Mouse (Mus musculus) mouse trophoblast stem cell (cell line): ENCODE results near the gene Eif5b.

Experiments used
- in situ Hi-C, 2 experiments: fragments of 300-500 bp; cut with MseI, MboI; formaldehyde crosslinking; loops; 2 replicates in 1 of 2; 3 replicates in 1 of 2; pipeline ENCODE4 v1.15.1; 2025

The Eif5b gene

DNA sequence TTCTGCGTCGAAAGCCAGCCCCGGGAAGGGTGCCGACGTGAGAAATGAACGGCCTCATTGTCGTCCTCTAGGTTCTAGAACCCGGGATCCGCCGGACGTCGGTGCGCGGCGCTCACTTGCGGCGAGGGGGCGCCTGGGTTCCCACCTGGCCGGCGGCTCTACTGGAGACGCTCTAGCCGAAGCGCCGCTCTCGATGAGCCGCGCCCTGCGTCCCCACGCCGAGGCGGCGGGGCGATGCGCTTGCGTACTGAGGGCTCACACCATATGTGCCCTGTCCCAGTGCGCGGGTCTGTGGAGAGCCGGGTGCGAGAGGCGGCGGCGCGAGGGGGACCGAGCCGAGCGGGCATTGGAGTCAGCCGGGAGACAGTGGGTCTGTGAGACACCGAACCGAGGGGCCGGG, at the start of gene Eif5b, which contains the start of gene Txndc9:
Gene Eif5b, plus strand, starts transcription at position 144 of the 400 bp plus-strand sequence.
Gene Txndc9, minus strand, starts transcription at position 27 of the 400 bp plus-strand sequence.
- in situ Hi-C loops = no loop called here

DNA sequence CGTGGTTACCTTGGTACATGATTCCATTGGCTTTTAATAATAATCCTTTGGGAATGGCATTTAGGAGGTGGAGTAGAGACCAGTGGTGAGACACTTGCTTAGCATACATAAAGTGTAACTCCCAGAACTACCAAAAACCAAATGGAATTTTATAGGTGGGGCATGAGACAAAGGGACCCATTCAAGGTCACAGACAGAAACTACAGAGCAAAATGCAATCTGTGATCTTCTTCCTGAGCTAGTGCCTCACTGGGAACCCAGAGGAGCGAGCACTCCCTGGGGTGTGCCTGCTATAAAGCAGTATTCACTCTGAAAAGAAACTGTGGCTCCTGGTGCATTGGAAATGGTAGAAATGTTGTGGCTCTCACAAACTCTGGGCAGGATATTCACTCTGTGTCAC, 48.9 kb upstream of the Eif5b start:
- in situ Hi-C loops = no loop called here

DNA sequence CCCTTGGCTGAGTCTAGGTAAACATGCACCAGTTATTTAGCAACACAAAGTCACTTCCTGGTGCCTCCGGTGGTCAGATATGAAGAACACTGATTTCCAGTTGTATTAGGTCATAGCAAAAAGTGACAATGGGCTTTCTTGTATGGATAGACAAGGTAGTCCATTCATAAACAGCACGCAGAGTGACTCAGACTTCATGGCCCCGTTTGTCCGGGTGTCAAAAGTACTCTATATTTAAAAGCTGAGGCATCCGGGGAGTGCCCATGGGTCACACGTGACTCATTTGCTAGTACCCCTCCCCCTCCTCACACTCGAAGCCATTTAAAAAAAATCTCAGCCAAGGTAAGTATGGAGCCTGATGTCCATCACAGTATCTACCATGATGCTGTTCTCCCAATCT, 43.0 kb upstream of the Eif5b start:
- in situ Hi-C loops = no loop called here

DNA sequence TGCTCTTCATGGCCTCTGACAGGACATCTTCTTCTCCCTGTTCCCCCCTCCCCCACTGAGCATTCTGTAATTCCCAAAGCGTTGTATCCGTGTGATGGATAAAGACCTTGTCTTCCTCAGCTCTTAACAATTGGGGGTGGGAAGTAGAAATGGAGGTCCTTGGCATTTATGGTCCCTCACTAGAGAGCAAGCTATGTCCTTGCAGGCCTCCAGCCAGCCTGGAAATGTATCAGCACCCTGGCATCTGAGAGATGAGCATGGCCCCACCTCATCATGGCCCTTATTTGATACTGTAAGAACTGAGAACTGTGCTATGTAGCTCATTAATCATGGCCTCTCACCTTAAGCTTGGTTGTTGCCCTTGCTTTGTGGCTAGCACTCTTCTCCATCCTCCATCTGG, 42.6 kb upstream of the Eif5b start:
- in situ Hi-C loops = no loop called here

DNA sequence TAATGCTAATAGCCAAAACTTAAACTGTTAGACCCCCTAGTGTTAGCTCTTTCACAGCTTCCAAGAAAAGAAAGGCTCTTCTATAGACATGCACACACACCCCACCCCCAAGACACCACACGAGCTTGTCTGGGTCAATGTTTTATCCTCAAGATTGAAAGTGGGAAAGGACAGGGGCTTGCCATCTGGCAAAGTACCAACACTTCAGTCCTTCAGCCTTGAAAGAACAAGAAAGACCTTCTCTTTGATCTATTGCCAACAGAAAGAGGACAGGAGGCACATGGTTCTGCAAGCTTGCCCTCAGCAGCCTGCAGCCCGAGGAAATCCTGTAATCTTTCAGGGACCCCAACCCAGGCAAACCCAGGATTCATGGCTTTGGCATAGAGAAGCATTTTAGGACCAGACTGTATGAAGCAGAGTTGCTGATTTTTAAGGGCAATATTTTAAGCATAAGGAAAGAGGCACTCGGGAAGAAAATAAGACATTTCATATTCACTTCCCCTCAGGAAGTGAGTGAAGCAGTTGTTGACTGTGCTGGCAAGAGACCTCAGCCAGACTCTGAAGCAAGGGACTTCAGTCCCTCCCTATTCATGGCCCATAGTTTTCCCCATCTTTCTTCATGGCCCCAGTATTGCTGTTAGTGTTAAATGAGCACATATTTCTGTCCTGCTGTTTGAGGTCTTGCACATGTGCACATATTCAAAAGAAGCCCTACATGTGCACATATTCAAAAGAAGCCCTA, 40.9 kb upstream of the Eif5b start:
- in situ Hi-C loops = no loop called here

DNA sequence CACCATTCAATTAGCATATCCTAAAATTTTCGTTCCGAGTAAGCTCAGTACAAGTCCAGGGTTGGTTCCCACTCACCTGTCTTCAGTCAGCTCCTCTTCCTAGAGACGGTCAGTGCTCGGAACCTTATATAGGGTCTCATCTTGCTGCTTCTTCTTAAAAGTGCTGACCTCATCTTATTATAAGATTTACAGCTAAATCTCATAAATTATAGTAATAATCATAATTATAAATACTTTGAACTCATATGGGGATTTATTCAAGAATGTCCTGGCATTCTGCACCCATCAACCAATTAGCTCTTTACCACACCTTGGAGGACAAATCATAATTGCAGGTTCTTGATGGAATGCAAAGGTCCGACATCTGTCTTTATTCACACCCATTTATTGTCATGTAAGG, 40.2 kb upstream of the Eif5b start, which contains the start of gene Lyg1:
Gene Lyg1, minus strand, starts transcription at position 101 of the 400 bp plus-strand sequence.
- in situ Hi-C loops = no loop called here

DNA sequence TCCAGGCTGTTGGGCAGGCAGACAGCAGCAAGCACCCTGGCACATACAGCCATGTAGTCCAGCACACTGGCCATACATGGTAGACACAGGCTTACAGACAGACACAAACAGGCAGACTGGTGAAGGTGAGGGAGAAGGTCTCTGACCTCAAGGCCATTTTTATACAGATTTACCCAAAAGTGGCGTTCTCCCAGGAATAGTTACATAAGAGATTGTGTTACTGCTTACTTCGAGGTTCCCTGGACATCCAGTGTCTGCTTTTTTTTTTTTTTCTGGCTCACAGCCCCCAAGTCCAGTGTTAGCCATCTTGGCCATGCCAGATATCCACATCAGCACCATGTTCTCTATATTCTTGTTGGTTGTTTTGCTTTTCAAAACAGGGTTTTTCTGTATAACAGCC, 39.3 kb upstream of the Eif5b start:
- in situ Hi-C loops = no loop called here

DNA sequence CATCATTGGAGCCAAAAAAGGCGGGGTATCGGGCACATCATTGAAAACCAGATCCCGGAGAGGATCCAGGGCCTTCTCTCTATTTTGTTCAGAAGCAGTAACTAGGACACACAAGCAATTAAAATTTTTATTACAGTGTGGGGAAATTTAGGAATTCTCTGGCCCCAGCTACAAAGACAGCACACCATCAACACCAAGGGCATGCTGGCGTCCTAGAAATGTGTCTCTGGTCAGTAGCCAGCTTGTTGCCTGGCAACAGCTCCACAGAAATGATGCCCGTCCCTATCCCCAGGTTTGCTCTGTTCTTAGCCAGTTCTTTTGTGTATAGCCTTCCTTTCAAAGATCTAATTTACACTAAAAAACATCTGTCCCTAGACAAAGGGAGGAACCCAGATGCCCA, 38.3 kb upstream of the Eif5b start:
- in situ Hi-C loops = no loop called here

DNA sequence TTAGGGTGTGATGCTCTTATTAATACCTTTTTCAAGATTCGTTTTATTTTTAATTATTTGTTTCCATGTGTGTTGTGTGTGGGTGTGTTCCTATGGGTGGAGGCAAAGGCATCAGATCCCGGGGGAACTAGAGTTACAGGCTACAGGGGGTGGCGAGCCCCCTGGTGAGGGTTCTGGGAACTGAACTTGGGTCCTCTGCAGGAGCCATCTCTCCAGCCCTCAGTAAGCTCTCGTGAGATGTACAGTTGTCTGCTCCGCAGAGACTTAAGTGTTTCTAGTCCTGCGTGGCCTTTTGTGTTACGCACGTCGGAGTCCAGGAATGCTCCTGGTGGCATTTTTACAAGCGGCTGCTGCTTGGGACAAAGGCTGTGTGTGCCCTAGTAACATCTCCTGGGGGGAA, 32.2 kb upstream of the Eif5b start:
- in situ Hi-C loops = no loop called here

DNA sequence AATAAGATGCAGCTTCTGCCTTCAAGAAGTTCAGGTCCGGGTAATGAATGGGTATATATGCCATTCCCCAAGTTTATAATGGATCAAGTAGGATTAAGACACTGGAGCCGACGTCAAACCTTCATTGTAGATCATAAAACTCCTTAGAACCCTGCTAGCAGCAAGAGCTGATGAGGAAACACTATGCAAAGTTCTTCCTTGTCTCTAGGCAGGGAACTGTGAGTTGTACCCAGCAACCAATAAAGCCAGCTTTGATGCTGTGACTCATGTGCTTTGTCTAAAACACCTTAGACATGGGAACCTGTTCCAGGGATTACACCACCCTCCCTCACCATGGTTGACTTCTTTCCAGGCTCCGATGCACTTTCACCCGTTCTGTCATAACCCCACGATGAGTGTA, 29.1 kb upstream of the Eif5b start:
- in situ Hi-C loops = no loop called here

DNA sequence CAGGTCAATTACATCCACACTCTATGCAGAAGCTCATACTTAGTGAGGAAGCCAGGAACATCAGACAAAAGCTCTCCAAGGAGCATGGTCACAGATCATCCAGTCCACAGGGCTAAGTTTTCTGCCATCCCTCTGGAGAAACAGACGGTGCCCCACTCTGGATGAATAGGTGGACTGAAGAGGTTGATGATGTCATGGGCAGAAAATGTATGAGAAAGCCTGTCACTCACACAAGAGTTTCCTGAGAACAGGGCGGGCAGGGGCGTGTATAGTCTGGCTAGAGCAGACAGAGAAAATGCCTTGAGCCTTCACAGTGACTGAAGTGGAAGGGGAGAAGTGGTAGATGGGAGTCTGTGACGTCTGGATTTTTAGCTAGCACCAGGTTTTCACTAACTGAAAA, 26.3 kb upstream of the Eif5b start:
- in situ Hi-C loops = no loop called here

DNA sequence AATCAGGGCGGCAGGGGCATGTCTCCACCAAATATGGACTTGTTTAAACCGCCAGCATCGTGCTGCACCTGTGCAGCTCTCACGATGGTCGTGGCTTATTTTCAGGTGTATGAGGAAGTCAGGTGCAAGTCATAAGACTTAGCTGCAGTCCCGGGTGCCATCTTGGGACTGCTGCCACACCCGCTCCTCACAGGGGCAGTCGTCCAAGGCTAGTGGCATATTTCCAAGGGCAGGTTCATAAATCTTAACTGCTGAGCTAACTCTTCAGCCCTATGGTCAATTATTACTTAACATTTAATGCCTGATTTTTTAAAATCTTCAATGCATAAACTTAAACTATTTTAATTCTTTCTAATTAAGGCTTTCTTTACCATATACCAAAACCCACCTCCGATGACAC, 21.1 kb upstream of the Eif5b start:
- in situ Hi-C loops = loop anchor here in 1 of 2 experiments (5.0 kb wide), 1 partner anchor 34 kb away; no protein-coding TSS in a partner anchor

DNA sequence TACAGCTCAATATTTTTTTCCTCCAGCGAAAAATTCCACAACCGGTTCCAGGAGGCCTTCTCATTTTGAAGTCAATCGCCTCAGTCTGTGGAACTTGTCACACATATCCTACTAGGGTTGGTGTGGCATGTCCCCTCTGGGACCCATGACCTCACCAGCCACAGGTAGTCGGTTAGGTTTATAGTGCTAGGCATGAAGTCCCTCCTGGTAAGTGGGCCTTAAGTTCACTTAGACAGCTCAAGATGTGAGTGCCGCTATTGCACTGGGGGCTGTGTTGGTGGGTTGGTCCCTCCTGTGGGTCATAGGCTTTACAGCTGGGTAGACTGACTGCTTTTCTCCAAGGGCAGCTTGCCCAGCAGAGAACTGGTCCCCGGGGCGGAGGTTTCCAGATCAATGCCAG, 20.5 kb upstream of the Eif5b start:
- in situ Hi-C loops = loop anchor here in 1 of 2 experiments (5.0 kb wide), 1 partner anchor 35 kb away; no protein-coding TSS in a partner anchor

DNA sequence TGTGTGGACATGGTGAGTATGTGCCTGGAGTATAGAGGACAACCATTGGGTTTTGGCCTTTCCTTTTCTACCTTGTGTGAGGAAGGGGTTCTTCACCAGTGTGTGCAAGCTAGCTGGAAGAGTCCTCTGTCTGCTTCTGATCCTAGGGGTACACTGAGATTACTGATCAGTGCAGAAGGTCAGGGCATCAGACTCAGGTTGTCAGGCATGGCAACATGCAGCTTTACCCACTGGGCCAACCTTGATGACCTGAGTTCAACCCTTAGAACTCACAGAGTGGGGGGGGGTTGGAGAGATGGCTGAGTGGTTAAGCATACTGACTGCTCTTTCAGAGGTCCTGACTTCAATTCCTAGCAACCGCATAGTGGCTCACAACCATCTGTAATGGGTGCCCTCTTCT, 13.5 kb upstream of the Eif5b start:
- in situ Hi-C loops = loop anchor here in 1 of 2 experiments (10.0 kb wide), 1 partner anchor 50 kb away; no protein-coding TSS in a partner anchor

DNA sequence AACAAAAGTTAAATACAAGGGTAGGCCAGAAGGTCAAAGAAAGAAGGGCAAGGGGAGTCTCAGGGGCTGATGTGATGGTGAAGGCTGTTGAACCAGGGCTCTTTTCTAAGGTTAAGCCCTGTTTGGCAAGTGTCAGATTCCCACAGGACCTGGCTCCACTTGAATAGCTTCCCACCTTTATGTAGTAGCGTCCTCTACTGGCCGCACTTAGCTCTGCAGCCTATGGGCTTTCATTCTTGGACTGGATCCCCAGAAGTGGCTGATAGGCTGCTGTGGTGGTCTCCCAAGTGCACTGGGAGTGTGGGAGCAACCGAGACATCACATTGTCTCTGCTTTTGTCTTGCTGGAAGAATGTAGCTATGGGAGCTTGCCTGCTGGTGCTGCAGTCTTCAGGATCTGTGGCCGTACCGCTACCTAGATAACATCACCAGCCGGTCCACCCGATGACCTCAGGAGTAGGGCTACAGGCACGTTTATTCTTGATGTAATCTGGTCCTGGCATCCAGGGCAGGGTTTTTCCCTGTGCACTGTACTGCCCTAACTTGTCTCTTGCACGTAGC, 12.0 kb upstream of the Eif5b start:
- in situ Hi-C loops = loop anchor here in 1 of 2 experiments (10.0 kb wide), 1 partner anchor 51 kb away; no protein-coding TSS in a partner anchor

DNA sequence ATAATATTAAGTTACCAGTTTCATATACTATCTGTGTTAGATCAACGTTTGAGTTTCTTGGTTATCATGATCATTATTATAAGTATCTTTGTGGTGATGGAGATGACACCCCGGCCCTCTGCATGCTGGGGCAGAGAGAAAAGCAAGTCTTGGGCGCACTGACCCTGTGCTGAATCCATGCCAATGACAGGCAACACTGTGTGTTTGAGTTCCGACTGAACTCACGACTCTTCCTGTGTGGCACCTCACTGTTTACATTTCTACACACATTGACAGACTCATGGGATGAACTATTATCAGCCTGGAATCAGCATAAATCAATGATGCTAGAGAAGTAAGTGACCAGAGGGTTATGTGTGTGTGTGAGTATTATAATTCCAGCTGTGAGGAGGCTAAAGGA, 10.0 kb upstream of the Eif5b start:
- in situ Hi-C loops = loop anchor here in 1 of 2 experiments (10.0 kb wide), 1 partner anchor 53 kb away; no protein-coding TSS in a partner anchor

DNA sequence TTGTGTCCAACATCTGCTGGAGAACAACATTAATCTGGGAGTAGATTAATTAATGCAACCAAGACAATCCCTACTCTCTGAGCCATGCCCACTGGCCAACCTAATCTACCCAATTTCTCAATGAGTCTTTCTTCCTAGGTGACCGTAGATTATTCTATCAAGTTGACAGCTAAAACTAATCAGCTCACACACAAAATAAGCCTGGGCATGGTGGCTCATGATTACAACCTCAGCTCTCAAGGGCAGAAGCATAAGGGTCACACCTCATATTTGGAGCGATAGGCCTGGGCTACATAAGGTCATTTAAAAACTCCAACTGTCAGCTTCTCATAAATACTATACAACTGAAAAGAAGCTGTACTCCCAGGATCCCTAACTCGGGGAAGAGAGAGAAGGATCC, 1.6 kb upstream of the Eif5b start:
- in situ Hi-C loops = no loop called here

DNA sequence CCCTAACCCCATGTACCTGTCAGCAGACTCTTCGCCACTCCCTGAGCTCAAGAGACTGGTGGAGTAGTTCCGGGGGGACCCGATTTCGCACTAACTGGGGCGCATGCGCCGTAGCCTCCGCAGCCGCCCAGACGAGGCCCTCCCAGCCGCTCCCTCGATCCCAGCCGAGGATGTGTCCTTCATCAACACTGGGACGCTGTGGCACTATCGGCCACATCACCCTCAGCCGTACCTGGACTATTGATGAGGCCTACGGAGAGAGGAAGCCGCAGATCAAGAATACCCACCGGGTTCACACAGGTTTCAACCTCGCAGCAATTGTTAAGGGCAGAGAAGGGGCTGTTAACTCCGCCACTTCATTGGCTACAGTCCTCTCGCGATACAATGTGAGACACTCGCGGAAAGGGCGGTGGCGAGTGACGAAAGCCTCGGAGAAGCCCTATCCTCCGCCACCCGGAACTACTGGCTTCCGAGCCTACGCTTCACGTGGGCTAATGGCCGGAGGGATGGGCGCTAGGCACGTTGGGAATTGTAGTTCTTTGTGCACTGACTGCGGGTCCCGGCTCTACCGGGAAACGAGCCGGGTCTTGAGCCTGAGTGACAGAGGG, 829 bp upstream of the Eif5b start:
- in situ Hi-C loops = no loop called here

DNA sequence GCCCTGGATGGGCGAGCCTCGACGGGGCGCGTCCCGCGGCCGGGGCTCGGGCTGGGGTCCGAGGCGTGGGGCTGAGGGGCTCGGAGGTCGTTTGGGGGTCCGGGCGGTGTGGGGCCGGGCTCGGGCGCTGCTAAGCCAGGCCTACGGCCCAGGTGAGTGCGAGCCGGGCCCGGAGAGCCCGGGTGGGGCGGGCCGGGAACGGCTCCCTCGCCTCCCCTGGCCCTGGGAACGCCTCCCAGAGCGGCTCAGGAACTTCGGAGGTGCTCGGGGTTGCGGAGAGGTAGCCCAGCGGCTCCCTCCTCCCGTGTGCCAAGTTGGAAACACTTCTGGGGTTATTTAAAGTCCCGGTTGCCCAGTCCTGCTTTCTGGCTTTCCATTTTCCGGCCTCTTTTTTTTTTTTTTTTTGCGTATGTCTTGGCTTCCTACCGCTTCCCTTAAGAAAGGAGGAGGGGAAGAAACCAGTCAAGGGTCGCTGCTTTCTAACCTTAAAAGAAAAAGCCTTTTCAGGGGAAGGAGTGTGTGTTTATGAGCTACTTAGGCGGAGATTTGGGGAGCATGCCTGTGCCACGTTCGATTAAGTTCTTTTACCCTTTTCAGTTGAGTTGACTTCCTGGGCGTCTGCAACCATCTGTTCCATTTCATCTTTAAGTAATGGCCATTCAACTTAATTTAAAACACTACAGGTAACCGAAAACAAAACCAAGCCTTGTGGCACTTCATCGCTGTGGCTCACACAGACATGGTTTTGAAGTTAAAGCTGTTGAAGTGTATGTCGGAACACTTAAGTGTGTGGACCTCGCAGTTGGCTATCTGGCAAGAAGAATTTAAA, 775 bp downstream of the Eif5b start:
- in situ Hi-C loops = no loop called here

DNA sequence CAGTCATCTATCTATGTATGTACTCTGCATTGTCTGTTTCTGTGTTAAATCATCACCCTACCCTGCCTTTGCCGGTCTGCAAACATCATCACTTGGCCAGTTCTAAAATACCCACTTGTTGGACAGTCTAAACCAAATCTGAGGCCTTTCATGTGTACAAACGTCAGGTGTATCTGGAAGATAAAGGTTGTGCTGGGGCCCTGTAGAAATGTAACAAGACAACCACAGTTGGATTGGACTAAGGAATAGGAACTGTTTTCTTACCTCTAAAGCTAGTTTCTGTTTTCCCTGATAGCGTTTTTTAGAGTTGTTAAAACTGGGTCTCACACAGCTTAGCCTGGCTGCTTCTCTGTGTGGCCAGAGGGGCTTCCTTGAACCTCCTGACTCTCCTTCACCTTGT, 1.7 kb downstream of the Eif5b start:
- in situ Hi-C loops = no loop called here

DNA sequence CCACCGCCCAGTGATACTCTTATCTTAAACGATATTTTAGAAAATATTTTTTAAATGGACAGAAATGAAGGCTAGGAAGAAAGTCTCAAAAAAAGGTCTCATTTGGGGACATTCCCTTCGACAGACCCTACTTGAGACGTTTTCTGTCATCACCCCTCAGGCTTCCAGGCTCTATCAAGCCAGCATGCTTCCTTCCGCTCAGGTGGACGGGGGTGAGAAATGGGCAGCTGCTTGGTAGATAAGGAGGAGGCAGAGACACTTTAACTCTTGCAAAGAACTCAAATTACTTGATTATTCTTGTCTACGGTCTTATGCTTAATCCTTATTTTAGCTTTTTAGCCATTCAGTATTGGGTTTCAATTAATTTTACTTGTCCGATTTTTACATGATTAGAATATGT, 3.0 kb downstream of the Eif5b start:
- in situ Hi-C loops = no loop called here

DNA sequence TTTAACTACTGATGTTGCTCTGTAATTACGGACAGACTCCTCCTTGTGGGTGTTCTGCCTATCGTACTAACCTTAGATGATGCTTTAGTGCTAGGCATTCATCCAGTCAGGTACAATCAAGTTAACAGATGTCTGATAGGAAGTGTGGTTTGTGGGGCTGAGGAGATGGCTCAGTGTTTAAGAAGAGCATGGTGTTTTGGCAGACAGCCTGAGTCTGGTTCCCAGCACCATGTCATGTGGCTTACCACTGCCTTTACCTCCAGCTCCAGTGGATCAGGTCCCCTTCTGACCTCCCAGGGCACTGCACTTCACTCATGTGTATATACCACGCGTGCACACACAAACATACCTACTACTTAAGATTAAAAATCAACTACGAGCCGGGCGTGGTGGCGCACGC, 4.1 kb downstream of the Eif5b start:
- in situ Hi-C loops = no loop called here
